Mouse (Mus musculus): ENCODE measurements around the gene Mybl2. TPM values are rescaled to one million over a fixed set of nuclear protein-coding genes. Genes with fewer than 3 reads are reported as not detected.

Gene Mybl2
- polyA plus RNA-seq, 1 experiment from 2014 or later, result 69.2 TPM

DNA sequence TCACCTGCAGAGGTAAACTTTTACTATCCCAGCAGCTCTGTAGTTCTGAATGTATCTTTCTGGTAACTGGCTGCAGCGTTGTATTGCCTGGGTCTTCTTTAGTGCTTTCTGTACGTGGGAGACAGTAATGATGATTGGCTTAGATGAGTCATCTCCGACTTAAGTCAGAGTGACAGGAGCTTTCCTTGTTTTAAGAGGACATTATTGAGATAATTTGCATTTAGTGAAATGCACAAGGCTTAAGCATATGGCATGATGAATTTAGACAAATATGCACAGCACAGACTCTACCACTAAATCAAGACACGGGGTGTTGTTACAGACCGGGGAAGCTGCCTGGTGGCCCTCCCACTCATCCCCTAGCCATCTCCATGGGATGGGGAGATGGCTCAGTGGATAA is 77.8 kb downstream of the Mybl2 start:
- Histone ChIP-seq H3K27me3 (replicated peaks; ENCODE audit: control insufficient read depth, insufficient read depth, low read length) (no peaks in the 10 kb centered on the region), H3K27ac (ENCODE audit: low read depth, low read length) (no peak overlapping the region), H3K4me1 (replicated peaks; ENCODE audit: control insufficient read depth, insufficient read depth, low read length) (no peaks in the 10 kb centered on the region), H3K4me2 (no peak overlapping the region), H3K4me3 (ENCODE audit: low read depth, low read length) (no peak overlapping the region), H3K9ac (ENCODE audit: low read depth, low read length) (no peak overlapping the region), H3K9me3 (ENCODE audit: control insufficient read depth, low read length) (no peaks in the 10 kb centered on the region), H3K36me3 (ENCODE audit: control insufficient read depth, insufficient read depth, low read length) (no peaks in the 10 kb centered on the region)
- no peak for ATAC-seq (replicated peaks; ENCODE audit: low FRiP score)
- 87% methylated on average over 5 of the region's 5 CpGs for WGBS
- no peak for DNase-seq (ENCODE audit: low spot score)

Small RNA genes within 50 kb of the gene (microRNA-seq; reads per million reads assigned to microRNA genes)
- not detected for gene Gm22174 (ENCODE audit: borderline number of aligned reads)
- gene Mir7003 (ENCODE audit: borderline number of aligned reads), result not detected

Other genes starting within 250 kb of the Mybl2 start
- 240 and 261 TPM in 2 replicates for gene Srsf6, start 123.2 kb upstream of the Mybl2 start, polyA plus RNA-seq (2014; fragmentation: Nextera tagmentation; extraction: Ambion mirVana)
- 0.05 and 0.08 TPM in 2 replicates for gene L3mbtl1, start 111.2 kb upstream of the Mybl2 start, polyA plus RNA-seq (2014; fragmentation: Nextera tagmentation; extraction: Ambion mirVana)
- gene Sgk2, start 67.4 kb upstream of the Mybl2 start, polyA plus RNA-seq (2014; fragmentation: Nextera tagmentation; extraction: Ambion mirVana), result 2.8 and 3.3 TPM in 2 replicates
- 43.0 and 44.8 TPM in 2 replicates for gene Ift52, start 37.3 kb upstream of the Mybl2 start, polyA plus RNA-seq (2014; fragmentation: Nextera tagmentation; extraction: Ambion mirVana)
- not detected in 2 replicates for gene Gtsf1l, start 33.2 kb downstream of the Mybl2 start, polyA plus RNA-seq (2014; fragmentation: Nextera tagmentation; extraction: Ambion mirVana)
- gene Tox2, start 148.4 kb downstream of the Mybl2 start, polyA plus RNA-seq (2014; fragmentation: Nextera tagmentation; extraction: Ambion mirVana), result 2.0 and 3.3 TPM in 2 replicates

Measured in liver, embryonic 11.5 days (tissue).